Mouse (Mus musculus): ENCODE data around the gene Slc13a1.

GRCm38 (mm10) chr6:24159795-24160194, 8.1 kb downstream of the Slc13a1 start:
- TF ChIP-seq CTCF (IDR thresholded peaks at IDR 0.05; ENCODE audit: control insufficient read depth, insufficient read depth, insufficient read length) (no peak), MAX (IDR thresholded peaks at IDR 0.05) (no peak)
